Mouse (Mus musculus): ENCODE results near the gene Plb1. TPM values are rescaled to one million over a fixed set of nuclear protein-coding genes. Genes with fewer than 3 reads are reported as not detected.

Plb1 gene
- total and polyA plus RNA-seq, 3 experiments = 0.51 to 2.3 (median 0.66) TPM

DNA sequence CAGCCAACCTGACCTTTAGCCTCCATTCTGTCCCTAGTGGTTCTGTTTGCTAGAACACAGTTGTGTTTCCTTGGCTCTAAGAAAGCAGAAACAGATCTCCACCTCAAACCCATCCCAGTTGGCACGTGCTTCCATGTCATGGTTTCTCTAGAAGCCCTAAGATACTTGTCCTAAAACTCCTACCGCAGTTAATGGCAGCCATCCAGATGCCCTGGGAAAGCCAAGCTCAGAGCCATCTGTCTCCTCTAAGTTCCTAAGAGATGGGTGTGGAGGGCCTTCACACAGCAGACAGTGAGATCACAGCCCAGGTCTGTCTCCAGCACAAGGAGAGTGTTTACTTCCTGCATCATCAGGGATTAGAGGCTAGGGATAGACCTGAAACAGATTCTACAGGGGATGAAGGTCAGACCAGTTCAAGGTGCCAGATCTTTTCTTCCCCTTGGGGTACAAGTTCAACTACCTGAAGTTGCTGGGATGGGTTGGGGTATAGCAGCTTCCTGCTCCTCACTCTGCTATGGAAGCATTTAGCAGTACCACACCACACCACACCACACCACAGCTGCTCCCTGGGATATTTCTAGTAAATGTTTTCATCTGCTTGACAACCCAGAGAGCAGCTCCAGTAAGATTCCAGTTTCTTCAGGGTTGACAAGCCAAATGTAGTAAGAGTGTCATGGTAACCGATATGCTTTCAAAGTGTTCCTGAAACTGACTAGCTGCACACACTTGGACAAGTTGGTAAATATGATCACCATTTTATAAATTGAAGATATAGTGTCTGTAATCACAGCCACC, 129.1 kb downstream of the Plb1 start:
- no peaks in the 10 kb centered on the region for H3K36me3 ChIP-seq (replicated peaks in 1 of 2; ENCODE audit: control insufficient read depth in 1 of 2, insufficient read depth in 1 of 2, low read length in 1 of 2)
- H3K4me2 ChIP-seq (ENCODE audit: insufficient read depth, low read depth, poor library complexity, severe bottlenecking) = no peak overlapping the region
- TF ChIP-seq POLR2A (IDR thresholded peaks at IDR 0.05; ENCODE audit: low read depth, low read length) (no peak), RCOR1 (conservative IDR thresholded peaks at IDR 0.05; ENCODE audit: low read depth, low read length) (no peak), USF2 (conservative IDR thresholded peaks at IDR 0.05; ENCODE audit: low read depth, low read length) (no peak), TCF12 (IDR thresholded peaks at IDR 0.05; ENCODE audit: low read depth, low read length) (no peak), PAX5 (IDR thresholded peaks at IDR 0.05; ENCODE audit: low read length) (no peak), EP300 (IDR thresholded peaks at IDR 0.05; ENCODE audit: low read length) (no peak), MAZ (IDR thresholded peaks at IDR 0.05; ENCODE audit: low read depth, low read length) (no peak), RAD21 (IDR thresholded peaks at IDR 0.05; ENCODE audit: low read depth, low read length) (no peak), ETS1 (conservative IDR thresholded peaks at IDR 0.05; ENCODE audit: low read depth, low read length) (no peak), IRF4 (IDR thresholded peaks at IDR 0.05; ENCODE audit: low read depth, low read length) (no peak), MAX (IDR thresholded peaks at IDR 0.05; ENCODE audit: low read length) (no peak), HCFC1 (IDR thresholded peaks at IDR 0.05; ENCODE audit: low read depth, low read length) (no peak), POLR2AphosphoS2 (IDR thresholded peaks at IDR 0.05; ENCODE audit: low read depth, low read length) (no peak), E2F4 (IDR thresholded peaks at IDR 0.05; ENCODE audit: insufficient replicate concordance, low read depth, low read length) (no peak), JUN (IDR thresholded peaks at IDR 0.05; ENCODE audit: insufficient read depth, low read depth, low read length) (no peak), UBTF (IDR thresholded peaks at IDR 0.05; ENCODE audit: low read depth, low read length) (no peak)
- H3K27ac ChIP-seq (ENCODE audit: insufficient read depth, low read depth) = no peak overlapping the region
- peaks cover 0 to 5% of the 10 kb centered on the region in 2 experiments; a peak in 2 of 4 replicates for H3K4me1 ChIP-seq (ENCODE audit: control insufficient read depth in 1 of 2, insufficient read depth in 2 of 2)
- DNase-seq (ENCODE audit: extremely low read depth) = no peak
- H3K79me2 ChIP-seq (replicated peaks; ENCODE audit: control insufficient read depth, extremely low read depth, insufficient read depth, poor library complexity, severe bottlenecking) = no peaks in the 10 kb centered on the region
- in situ Hi-C loops (cut with MboI; ENCODE audit: low pct_ligation_motif_present, low pct_unique_long_range_greater_than_20kb, low sequenced_read_pairs) (no loop called here), dilution Hi-C loops (cut with MboI; ENCODE audit: extremely low pct_ligation_motif_present, extremely low pct_unique_long_range_greater_than_20kb, low sequenced_read_pairs) (no loop called here)
- no peak overlapping the region for H3K9ac ChIP-seq (ENCODE audit: insufficient read depth, low read depth)
- H3K9me3 ChIP-seq (replicated peaks; ENCODE audit: low read length) = no peaks in the 10 kb centered on the region
- no peak overlapping the region for H3K4me3 ChIP-seq (replicated peaks in 1 of 3; ENCODE audit: low read depth in 2 of 3, low read length in 2 of 3, poor library complexity in 1 of 3)
- H3K27me3 ChIP-seq (replicated peaks) = no peaks in the 10 kb centered on the region

DNA sequence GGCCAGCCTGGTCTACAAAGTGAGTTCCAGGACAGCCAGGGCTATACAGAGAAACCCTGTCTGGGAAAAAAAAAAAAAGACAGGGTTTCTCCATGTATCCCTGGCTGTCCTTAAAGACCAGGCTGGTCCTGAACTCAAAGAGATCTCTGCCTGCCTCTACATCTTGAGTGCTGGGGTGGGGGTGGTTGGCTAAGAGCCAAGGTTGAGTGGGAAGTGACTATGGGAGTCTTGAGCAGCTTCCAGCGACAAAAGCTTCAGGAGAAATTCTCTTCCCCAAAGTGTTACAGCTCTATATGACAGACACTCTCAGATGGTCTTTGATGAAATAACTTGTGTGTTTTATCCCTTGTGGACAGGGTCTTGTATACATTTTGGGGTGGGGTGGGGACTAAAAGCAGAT, 136.9 kb downstream of the Plb1 start:
- no peak overlapping the region for H3K4me3 ChIP-seq (replicated peaks in 1 of 3; ENCODE audit: low read depth in 2 of 3, low read length in 2 of 3, poor library complexity in 1 of 3)
- TF ChIP-seq MAX (IDR thresholded peaks at IDR 0.05; ENCODE audit: low read length) (no peak), MXI1 (IDR thresholded peaks at IDR 0.05; ENCODE audit: low read depth, low read length) (no peak), MAFK (IDR thresholded peaks at IDR 0.05; ENCODE audit: insufficient replicate concordance, low read length) (no peak), SMC3 (IDR thresholded peaks at IDR 0.05; ENCODE audit: low read depth, low read length) (no peak), RCOR1 (conservative IDR thresholded peaks at IDR 0.05; ENCODE audit: low read depth, low read length) (no peak), EP300 (IDR thresholded peaks at IDR 0.05; ENCODE audit: low read length) (no peak), ETS1 (conservative IDR thresholded peaks at IDR 0.05; ENCODE audit: low read depth, low read length) (no peak), MYC (IDR thresholded peaks at IDR 0.05; ENCODE audit: low read depth, low read length) (no peak), POLR2AphosphoS2 (IDR thresholded peaks at IDR 0.05; ENCODE audit: low read depth, low read length) (no peak), USF2 (conservative IDR thresholded peaks at IDR 0.05; ENCODE audit: low read depth, low read length) (no peak)
- H3K79me2 ChIP-seq (replicated peaks; ENCODE audit: control insufficient read depth, extremely low read depth, insufficient read depth, poor library complexity, severe bottlenecking) = no peaks in the 10 kb centered on the region
- in situ Hi-C loops (cut with MboI; ENCODE audit: low pct_ligation_motif_present, low pct_unique_long_range_greater_than_20kb, low sequenced_read_pairs) = no loop called here
- no peak overlapping the region for H3K9ac ChIP-seq (ENCODE audit: insufficient read depth, low read depth)
- H3K9me3 ChIP-seq (replicated peaks; ENCODE audit: low read length) = no peaks in the 10 kb centered on the region
- H3K36me3 ChIP-seq (replicated peaks in 1 of 2; ENCODE audit: control insufficient read depth in 1 of 2, insufficient read depth in 1 of 2, low read length in 1 of 2) = no peaks in the 10 kb centered on the region
- H3K27me3 ChIP-seq (replicated peaks) = peaks cover 2% of the 10 kb centered on the region
- DNase-seq (ENCODE audit: extremely low read depth) = no peak
- no peaks in the 10 kb centered on the region for H3K4me1 ChIP-seq (ENCODE audit: control insufficient read depth in 1 of 2, insufficient read depth in 2 of 2)
- dilution Hi-C loops (cut with MboI; ENCODE audit: extremely low pct_ligation_motif_present, extremely low pct_unique_long_range_greater_than_20kb, low sequenced_read_pairs) = no loop called here
- H3K27ac ChIP-seq (ENCODE audit: insufficient read depth, low read depth) = no peak overlapping the region
- H3K4me2 ChIP-seq (ENCODE audit: insufficient read depth, low read depth, poor library complexity, severe bottlenecking) = no peak overlapping the region
